Mouse (Mus musculus): ENCODE measurements around the gene Gm27235.
"Not testable (repeated sequence)": the region's sequence is repeated elsewhere in the genome, so short reads cannot be mapped to it uniquely, and the experiment has no call there.

Gene Gm27235

GRCm38 (mm10) chr9:35790001-35790400 lies at the start of gene Gm27235, which contains the start of gene D730048I06Rik:
Gm27235 (minus strand) TSS chr9:35790101.
D730048I06Rik (minus strand) TSS chr9:35790112.
- Histone ChIP-seq H3K4me3 (replicated peaks; ENCODE audit: low read length) (no peak within 1 kb of the TSS), H3K4me1 (replicated peaks; ENCODE audit: low read depth, low read length) (no peaks in the 10 kb centered on the region), H3K9me3 (ENCODE audit: low read length) (no peaks in the 10 kb centered on the region), H3K27me3 (ENCODE audit: insufficient read depth, low read length) (no peaks in the 10 kb centered on the region), H3K36me3 (ENCODE audit: insufficient read depth, low read length) (no peaks in the 10 kb centered on the region)
- TF ChIP-seq CTCF (conservative IDR thresholded peaks at IDR 0.05; ENCODE audit: low read length) = no peak
- TF ChIP-seq POU5F1 (IDR thresholded peaks at IDR 0.05; ENCODE audit: borderline replicate concordance, low read length) = no peak
- no peak for TF ChIP-seq NANOG (IDR thresholded peaks at IDR 0.05; ENCODE audit: borderline replicate concordance, low read length)

GRCm38 (mm10) chr9:35817881-35818280 lies 28.0 kb upstream of the Gm27235 start:
- H3K27me3 ChIP-seq (ENCODE audit: insufficient read depth, low read length); H3K36me3 ChIP-seq (ENCODE audit: insufficient read depth, low read length); H3K4me3 ChIP-seq (replicated peaks; ENCODE audit: low read length); H3K4me1 ChIP-seq (replicated peaks; ENCODE audit: low read depth, low read length): not testable (repeated sequence)
- H3K9me3 ChIP-seq (ENCODE audit: low read length) = peaks cover 33% of the 10 kb centered on the region

GRCm38 (mm10) chr9:35798146-35798545 lies 8.2 kb upstream of the Gm27235 start:
- no peak for TF ChIP-seq CTCF (conservative IDR thresholded peaks at IDR 0.05; ENCODE audit: low read length)
- no peaks in the 10 kb centered on the region for H3K36me3 ChIP-seq (ENCODE audit: insufficient read depth, low read length)
- no peaks in the 10 kb centered on the region for H3K27me3 ChIP-seq (ENCODE audit: insufficient read depth, low read length)
- H3K4me1 ChIP-seq (replicated peaks; ENCODE audit: low read depth, low read length) = no peaks in the 10 kb centered on the region
- H3K4me3 ChIP-seq (replicated peaks; ENCODE audit: low read length) = no peak overlapping the region
- H3K9me3 ChIP-seq (ENCODE audit: low read length) = no peaks in the 10 kb centered on the region

- H3K36me3 ChIP-seq (ENCODE audit: insufficient read depth, low read length) = no peaks in the 10 kb centered on the region
- TF ChIP-seq CTCF (conservative IDR thresholded peaks at IDR 0.05; ENCODE audit: low read length) = no peak
- no peak for TF ChIP-seq POU5F1 (IDR thresholded peaks at IDR 0.05; ENCODE audit: borderline replicate concordance, low read length)
- TF ChIP-seq NANOG (IDR thresholded peaks at IDR 0.05; ENCODE audit: borderline replicate concordance, low read length) = no peak
Measured at GRCm38 (mm10) chr9:35778009-35778408, 11.9 kb downstream of the Gm27235 start, which contains the start of gene Gm17727. Gm17727 (minus strand) TSS chr9:35778109.

GRCm38 (mm10) chr9:35756843-35757242 lies 33.1 kb downstream of the Gm27235 start:
- no peaks in the 10 kb centered on the region for H3K4me1 ChIP-seq (replicated peaks; ENCODE audit: low read depth, low read length)
- H3K27me3 ChIP-seq (ENCODE audit: insufficient read depth, low read length) = no peaks in the 10 kb centered on the region
- TF ChIP-seq NANOG (IDR thresholded peaks at IDR 0.05; ENCODE audit: borderline replicate concordance, low read length) = no peak
- no peaks in the 10 kb centered on the region for H3K9me3 ChIP-seq (ENCODE audit: low read length)
- H3K4me3 ChIP-seq (replicated peaks; ENCODE audit: low read length) = no peak overlapping the region
- H3K36me3 ChIP-seq (ENCODE audit: insufficient read depth, low read length) = no peaks in the 10 kb centered on the region

More at GRCm38 (mm10) chr9:35778009-35778408, 11.9 kb downstream of the Gm27235 start, which contains the start of gene Gm17727:
- Histone ChIP-seq H3K4me3 (replicated peaks; ENCODE audit: low read length) (no peak within 1 kb of the TSS), H3K27me3 (ENCODE audit: insufficient read depth, low read length) (no peaks in the 10 kb centered on the region), H3K4me1 (replicated peaks; ENCODE audit: low read depth, low read length) (no peaks in the 10 kb centered on the region), H3K9me3 (ENCODE audit: low read length) (no peaks in the 10 kb centered on the region)

GRCm38 (mm10) chr9:35740749-35741148 lies 49.2 kb downstream of the Gm27235 start, which contains the start of gene Gm17677:
Gm17677 (plus strand) TSS chr9:35741049.
- H3K27me3 ChIP-seq (ENCODE audit: insufficient read depth, low read length) = no peaks in the 10 kb centered on the region
- H3K36me3 ChIP-seq (ENCODE audit: insufficient read depth, low read length) = no peaks in the 10 kb centered on the region
- peaks cover 29% of the 10 kb centered on the region for H3K9me3 ChIP-seq (ENCODE audit: low read length)
- H3K4me1 ChIP-seq (replicated peaks; ENCODE audit: low read depth, low read length) = no peaks in the 10 kb centered on the region
- no peak for TF ChIP-seq POU5F1 (IDR thresholded peaks at IDR 0.05; ENCODE audit: borderline replicate concordance, low read length)
- no peak within 1 kb of the TSS for H3K4me3 ChIP-seq (replicated peaks; ENCODE audit: low read length)

Data from E14TG2a.4 (cell line).